Mouse (Mus musculus): ENCODE results near the gene Tyw3.

Gene Tyw3

DNA sequence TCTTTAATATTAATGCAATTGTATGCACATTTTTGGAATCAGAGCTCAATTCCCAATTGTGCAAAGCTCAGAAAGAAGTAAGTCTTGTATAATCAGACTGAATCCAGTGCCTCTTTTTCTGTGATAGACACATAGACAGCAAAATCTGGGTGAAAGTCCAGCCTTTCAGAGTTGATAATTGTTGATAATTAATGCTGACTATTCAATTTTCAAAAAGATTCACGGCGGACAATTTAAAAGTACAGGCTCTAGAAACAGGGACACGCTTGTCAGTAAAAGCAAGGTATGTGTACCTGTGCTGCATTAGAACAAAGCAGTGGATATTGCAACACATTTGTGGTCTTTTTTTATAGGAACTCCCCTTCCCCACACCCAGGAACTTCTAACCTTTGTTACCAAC lies 34.7 kb downstream of the Tyw3 start:
- no peak for DNase-seq (ENCODE audit: low spot score)

DNA sequence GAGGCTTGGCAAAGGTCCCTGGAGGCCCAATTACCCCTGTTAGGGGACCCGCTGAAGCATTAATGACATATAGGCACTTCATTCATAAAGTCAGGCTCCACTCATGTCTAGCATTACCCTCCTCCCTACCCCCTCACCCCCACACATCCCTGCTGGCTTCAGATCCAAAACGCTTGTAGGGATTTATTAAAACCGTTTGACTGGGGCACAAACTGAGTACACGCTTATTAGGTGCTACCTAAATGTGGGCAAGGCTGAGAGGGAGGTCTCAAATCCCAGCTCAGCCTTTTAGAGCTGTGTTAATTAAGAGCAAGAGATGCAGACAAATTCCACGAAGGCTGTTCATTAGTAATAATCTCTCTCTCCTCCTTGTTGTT lies 45.9 kb downstream of the Tyw3 start:
- DNase-seq (ENCODE audit: low spot score) = no peak

DNA sequence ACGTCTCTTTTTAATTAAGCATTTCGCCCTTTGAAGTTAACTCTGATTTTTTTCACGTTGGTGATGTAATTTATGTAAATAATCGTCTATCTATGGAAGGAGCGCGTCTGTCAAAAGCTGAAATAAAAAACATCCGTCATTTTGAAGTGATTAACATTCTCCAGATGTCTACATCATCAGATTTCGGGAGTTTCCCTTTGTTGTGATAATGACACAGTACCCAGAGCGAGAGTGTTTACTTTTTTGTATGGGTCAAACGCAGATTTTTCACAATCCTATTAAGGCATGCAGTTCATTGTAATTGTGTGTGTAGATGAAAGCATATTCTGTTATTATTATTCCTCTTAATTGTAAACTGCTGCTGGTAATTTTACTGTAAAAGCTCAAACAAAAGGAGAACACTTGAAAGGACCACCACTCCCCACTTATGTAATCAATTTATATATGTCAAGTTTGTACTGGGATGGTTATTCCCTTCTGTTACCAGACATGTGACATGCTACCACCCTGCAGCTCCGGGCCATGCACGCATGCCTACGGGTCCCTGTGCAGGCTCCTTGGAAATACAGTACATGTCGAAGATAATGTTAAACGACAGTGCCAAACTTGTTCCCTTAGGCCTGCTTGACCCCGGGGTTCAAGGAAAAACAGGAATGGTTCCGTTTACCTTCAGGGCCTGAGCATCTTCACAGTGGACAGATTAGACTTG lies 46.4 kb downstream of the Tyw3 start:
- DNase-seq (ENCODE audit: low spot score) = no peak

DNA sequence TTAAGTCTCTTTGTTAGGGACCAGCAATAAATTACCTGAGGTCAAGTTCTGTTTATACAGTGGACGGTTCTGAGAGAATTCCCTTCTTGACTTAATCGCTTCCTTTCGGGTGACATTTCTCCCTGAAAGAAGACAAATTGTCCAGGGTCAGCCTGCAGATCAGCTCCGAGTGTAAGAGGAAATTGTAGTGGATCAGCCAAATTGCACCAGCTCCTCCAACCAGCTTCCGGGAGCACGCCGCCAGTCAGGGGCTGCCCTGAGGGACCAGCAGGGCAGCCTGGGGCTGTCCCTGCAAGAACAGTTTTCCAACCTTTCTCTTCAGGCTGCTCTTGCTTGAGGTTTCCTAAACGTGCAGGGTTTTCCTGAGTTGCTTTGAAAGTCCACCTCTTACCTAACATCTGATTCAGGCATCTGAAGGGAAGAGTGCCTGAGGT lies 48.0 kb downstream of the Tyw3 start:
- DNase-seq (ENCODE audit: low spot score) = no peak

DNA sequence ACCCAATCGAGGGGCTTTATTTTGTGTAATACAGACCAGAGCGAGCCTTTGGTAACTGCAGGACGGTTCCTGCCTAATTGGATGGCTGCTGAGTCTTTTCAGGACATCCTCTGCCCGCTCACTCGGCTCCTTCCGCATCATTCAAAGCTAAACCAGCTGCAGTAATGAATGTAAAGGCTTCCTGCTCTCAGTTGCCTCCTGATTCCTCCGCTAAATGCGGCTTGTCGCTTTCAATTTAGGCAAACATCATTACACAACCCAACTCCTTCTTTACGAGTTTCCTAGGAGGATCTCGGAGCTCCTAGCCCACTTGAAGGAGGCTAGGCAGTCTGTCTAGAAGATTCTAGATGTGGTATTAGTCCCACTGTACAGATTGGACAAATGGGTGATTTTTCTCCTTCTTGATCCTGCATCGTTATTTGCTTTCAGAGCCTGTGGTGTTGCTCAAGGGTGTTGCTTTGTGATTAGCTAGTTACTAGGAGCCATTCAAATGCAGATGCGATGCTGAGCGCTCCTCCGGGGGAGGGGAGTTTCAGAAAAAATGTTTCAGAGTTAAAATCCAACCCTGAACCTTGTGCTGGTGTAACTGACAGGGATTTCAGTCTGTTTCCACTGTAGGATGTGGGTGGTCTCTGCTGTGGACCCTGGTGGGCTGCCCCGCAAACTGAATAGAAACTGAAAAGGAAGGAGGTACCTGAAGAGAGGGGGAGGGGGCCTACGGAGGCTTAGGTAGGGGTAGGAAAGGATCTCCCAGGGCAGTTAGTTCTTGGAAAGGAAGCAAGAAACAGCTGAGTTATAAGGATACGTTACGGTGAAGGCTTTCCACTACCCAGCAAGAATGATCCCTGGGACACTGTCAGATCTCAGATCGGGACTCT lies 49.1 kb downstream of the Tyw3 start:
- no peak for DNase-seq (ENCODE audit: low spot score)

DNA sequence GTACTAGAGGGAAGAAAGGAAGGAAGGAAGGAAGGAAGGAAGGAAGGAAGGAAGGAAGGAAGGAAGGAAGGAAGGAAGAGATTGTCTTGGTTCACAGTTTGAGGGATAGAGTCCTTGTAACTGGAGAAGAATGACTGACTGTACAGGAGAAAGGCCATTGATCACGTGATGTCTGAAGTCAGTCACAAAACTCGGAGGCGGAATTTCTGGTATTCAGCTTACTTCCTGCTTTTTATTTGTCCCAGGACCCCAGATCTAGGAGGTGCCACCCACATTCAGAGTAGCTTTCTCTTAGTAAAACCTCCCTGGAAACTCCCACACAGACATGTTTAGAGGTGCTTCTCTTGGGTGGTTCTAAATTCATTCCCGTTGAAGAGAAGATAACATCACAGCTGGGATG lies 50.7 kb downstream of the Tyw3 start:
- no peak for DNase-seq (ENCODE audit: low spot score)

DNA sequence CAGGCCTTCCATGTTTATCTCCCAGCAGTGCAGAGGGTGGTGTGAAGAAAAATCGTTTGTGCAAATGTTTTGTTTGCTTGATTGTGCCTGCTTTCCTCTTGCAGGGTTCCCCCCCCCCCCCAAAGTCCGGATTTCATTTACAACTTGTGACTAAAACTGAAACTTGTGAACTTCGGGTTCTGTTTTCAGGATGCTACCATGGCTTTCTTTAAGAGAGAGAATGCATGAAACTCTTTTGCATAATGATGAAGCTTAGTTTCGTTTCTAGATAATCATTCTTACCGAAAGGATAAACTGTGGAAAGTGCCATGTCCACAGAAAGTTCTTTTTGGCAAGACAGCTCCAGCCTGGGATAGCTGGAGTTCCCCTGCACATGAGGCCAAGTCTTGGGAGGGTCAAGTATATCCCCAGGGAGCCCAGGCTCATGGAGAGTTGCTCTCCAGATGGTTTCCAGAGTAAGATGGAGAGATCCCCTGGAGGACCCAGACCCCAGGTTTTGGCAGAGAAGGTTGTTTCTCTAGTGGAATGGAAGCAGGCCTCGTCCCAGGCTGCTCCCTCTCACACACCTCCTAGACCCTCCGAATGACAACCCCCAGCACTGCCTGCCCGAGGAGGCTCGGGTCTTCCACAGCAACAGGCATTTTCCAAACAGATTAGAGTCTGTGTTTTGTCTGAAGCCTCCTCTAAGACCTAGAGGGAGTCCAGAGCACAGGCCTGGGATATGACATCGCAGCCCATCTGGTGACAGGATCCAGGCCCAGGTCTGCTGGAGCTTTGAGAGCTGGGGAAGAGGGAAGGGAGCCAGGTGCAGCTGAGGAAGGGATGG lies 56.6 kb downstream of the Tyw3 start:
- DNase-seq (ENCODE audit: low spot score) = no peak

DNA sequence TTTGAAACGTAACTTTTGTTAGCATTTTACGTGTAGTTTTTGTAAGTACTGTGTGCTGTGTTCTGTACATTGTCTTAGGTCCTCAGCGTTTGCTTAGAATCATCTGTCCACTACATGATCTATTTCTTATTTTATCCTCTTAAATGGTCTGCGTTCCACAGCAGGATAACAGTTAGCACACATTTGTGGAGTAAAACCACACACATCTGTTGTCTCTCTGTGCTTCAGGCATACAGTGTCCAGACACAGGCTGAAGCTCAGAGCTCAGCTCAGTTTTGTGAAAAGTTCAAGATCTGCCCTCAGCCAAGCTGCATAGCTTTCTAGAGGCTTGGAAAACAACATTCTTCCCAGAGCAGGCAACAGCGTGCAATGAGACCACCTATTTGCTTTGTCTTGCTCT lies 60.8 kb downstream of the Tyw3 start:
- DNase-seq (ENCODE audit: low spot score) = no peak

DNA sequence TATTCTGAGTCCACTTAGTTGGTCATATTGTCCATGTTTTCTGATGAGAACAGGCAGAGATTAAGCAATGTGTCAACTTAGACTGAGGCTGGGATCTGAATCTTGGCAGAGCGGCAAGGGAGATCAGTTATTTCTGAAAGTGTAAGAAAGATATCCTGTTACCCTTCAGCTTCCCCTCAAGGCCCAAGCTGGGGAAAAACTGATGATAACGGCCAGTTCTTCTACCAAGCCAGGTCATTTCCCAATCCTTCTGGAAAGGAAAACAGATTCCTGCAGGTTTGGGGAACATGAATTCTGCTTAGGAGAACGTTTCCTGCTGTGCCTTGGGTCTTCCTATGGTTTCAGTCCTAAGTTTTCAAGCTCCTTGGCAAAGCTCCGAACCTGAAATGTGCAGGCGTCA lies 63.7 kb downstream of the Tyw3 start:
- no peak for DNase-seq (ENCODE audit: low spot score)

DNA sequence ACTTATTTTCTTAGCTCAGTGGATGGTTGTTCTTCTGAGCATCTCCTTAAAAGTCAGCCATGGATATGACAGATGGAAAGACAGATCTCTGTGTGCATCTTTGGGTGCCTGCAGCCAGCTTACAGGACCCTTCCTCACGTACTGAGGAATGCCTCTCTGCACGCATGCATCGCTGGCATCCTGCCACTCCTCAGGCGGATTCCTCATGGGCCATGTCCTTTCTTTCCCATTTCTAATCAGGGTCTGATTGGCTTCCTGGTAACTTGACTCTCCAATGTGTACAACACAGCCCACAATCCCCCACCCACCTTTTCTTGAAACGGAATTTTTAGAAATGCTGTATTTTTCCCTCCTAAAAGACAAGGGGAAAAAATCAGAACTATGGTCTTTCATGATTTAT lies 67.9 kb downstream of the Tyw3 start:
- no peak for DNase-seq (ENCODE audit: low spot score)

DNA sequence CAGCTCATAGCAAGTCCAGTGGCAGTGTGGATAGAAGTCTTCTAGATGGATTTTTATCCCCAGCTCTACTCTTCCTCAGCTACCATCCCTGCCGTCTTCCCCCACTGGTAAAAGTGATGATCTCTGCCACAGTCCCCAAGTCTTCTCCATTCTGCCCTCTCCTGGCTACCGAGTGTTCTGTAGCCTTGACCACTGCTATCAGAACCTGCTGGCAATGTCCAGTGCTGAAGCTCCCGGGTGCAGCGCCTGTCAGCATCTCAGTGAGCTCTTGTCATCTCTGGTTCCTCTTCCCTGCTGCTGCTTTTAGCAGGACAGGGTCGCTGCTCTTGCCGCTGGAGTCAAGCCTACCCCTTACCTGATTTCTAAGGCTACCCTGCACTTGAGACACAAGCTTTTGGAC lies 70.3 kb downstream of the Tyw3 start:
- no peak for DNase-seq (ENCODE audit: low spot score)
